Mouse (Mus musculus): Measurements from ENCODE around the gene Fgd1.

- no peak for TF ChIP-seq CTCF (IDR thresholded peaks at IDR 0.05; ENCODE audit: extremely low read depth, insufficient read length, insufficient replicate concordance, low read depth, low read length)
- no peak for TF ChIP-seq POLR2A (IDR thresholded peaks at IDR 0.05; ENCODE audit: low read depth, low read length)
Observed at GRCm38 (mm10) chrX:151076007-151076406, 30.1 kb downstream of the Fgd1 start.
